Mouse (Mus musculus) MEL (cell line): Measurements from ENCODE around the gene Catsperg1.

Experiments used
- E2F4 ChIP-seq: IDR thresholded peaks from 2 replicates; pipeline ENCODE4 v1.6.1; 2011; ENCODE audit warnings: low read depth, low read length, improper control_type of control experiment, borderline replicate concordance
- GATA1 ChIP-seq: IDR thresholded peaks from 2 replicates; pipeline ENCODE4 v1.6.1; 2011; ENCODE audit warnings: low read depth, low read length, improper control_type of control experiment
- HCFC1 ChIP-seq: IDR thresholded peaks from 2 replicates; pipeline ENCODE4 v1.6.1; 2012; ENCODE audit warnings: low read depth, mild to moderate bottlenecking, inconsistent platforms, low read length, improper control_type of control experiment, moderate library complexity
- MAX ChIP-seq: IDR thresholded peaks from 2 replicates; pipeline ENCODE4 v1.6.1; 2011; ENCODE audit warnings: low read length, improper control_type of control experiment
- NRF1 ChIP-seq: IDR thresholded peaks from 2 replicates; pipeline ENCODE4 v1.6.1; 2014; ENCODE audit warnings: low read depth, mild to moderate bottlenecking, inconsistent platforms, low read length, improper control_type of control experiment, moderate library complexity; ENCODE audit not compliant: poor library complexity, insufficient read depth, severe bottlenecking
- POLR2A ChIP-seq, 2 experiments: IDR thresholded peaks; 2 replicates each; pipeline ENCODE4 v1.6.1; 2011 to 2012; ENCODE audit warnings: low read length in 2 of 2, mild to moderate bottlenecking in 2 of 2, control low read depth in 1 of 2, improper control_type of control experiment in 1 of 2, low read depth in 1 of 2, moderate library complexity in 1 of 2; ENCODE audit not compliant: control insufficient read depth in 1 of 2, insufficient read depth in 1 of 2, poor library complexity in 1 of 2
- USF1 ChIP-seq: IDR thresholded peaks from 2 replicates; pipeline ENCODE4 v1.6.1; 2014; ENCODE audit warnings: low read depth, mild to moderate bottlenecking, inconsistent platforms, low read length, improper control_type of control experiment, moderate library complexity
- USF2 ChIP-seq, 2 experiments: IDR thresholded peaks; 2 replicates each; pipeline ENCODE4 v1.6.1; 2011 to 2012; ENCODE audit warnings: improper control_type of control experiment in 2 of 2, low read length in 2 of 2, borderline replicate concordance in 1 of 2, inconsistent platforms in 1 of 2, low read depth in 1 of 2, mild to moderate bottlenecking in 1 of 2; ENCODE audit not compliant: insufficient read depth in 1 of 2
- ZNF384 ChIP-seq: IDR thresholded peaks from 2 replicates; pipeline ENCODE4 v1.6.1; 2012; ENCODE audit warnings: low read depth, mild to moderate bottlenecking, inconsistent platforms, low read length, improper control_type of control experiment

DNA sequence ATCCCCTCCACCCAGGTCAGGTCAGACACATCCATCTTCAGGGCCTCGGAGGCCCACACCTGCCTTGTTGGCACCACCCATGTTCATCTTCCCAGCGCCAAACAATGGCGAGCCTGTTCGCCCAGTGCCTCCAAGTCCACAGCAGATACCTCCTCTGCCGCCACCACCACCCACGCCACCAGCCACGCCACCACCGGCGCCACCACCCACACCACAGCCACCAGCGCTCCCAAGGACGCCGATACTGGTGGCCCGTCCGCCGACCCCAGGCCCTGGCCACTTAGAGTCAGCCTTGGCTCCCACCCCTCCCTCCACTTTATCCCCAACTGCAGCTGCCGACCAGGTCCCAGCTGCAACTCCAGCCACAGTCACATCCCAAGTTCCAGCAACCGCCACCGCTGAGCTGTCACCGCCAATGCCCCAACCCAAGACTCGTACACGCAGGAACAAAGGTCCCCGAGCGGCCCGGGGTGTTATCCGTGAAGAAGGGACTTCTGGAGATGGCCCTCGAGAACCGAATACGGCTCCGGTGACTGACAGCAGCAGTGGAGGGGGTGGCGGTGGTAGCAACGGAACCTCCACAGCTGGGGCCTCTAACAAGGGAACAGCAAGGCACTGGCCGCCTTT is 41.3 kb downstream of the Catsperg1 start:
- TF ChIP-seq POLR2A (IDR thresholded peaks at IDR 0.05; ENCODE audit: control insufficient read depth in 1 of 2, insufficient read depth in 1 of 2, low read depth in 1 of 2, low read length in 2 of 2, poor library complexity in 1 of 2) (no peak), ZNF384 (no peak), USF2 (IDR thresholded peaks at IDR 0.05; ENCODE audit: borderline replicate concordance in 1 of 2, insufficient read depth in 1 of 2, low read depth in 1 of 2, low read length in 2 of 2) (no peak), HCFC1 (no peak), E2F4 (no peak), GATA1 (no peak), USF1 (no peak), NRF1 (no peak), MAX (no peak)
